Mouse (Mus musculus) retina, embryonic 14.5 days (tissue): ENCODE measurements at regions not wholly inside any gene's neighbourhood (a gene's known extent, or its start where the extent isn't known, plus 50 kb on each side); places are given as distances from the start of the nearest gene placed in this dataset.

Source experiments
- DNase-seq: peaks from one replicate; pipeline ENCODE4 v3.0.0-alpha.2; 2015; ENCODE audit warnings: low spot score

GRCm38 (mm10) chrX:42332906-42333305 is 156.6 kb upstream of the Tex13c2 start:
- no peak for DNase-seq

GRCm38 (mm10) chrX:42333631-42334030 is 155.9 kb upstream of the Tex13c2 start:
- DNase-seq, result no peak

GRCm38 (mm10) chrX:42334794-42335193 is 154.7 kb upstream of the Tex13c2 start:
- DNase-seq, result no peak

GRCm38 (mm10) chrX:42336772-42337171 is 152.7 kb upstream of the Tex13c2 start:
- no peak for DNase-seq

- no peak for DNase-seq
Observed at GRCm38 (mm10) chrX:42342362-42342761, 147.1 kb upstream of the Tex13c2 start.

GRCm38 (mm10) chrX:42342951-42343879 is 146.3 kb upstream of the Tex13c2 start:
- peak; percentile 18 for DNase-seq

GRCm38 (mm10) chrX:42352610-42353254 is 136.8 kb upstream of the Tex13c2 start:
- no peak for DNase-seq

- DNase-seq, result peak; percentile 16
Observed at GRCm38 (mm10) chrX:42359381-42360172, 129.9 kb upstream of the Tex13c2 start.

GRCm38 (mm10) chrX:42360173-42360931 is 129.1 kb upstream of the Tex13c2 start:
- peak; percentile 18 for DNase-seq

GRCm38 (mm10) chrX:42360973-42361372 is 128.5 kb upstream of the Tex13c2 start:
- peak; percentile 15 for DNase-seq

GRCm38 (mm10) chrX:42361400-42362028 is 128.0 kb upstream of the Tex13c2 start:
- DNase-seq, result peak; percentile 59

- no peak for DNase-seq
Observed at GRCm38 (mm10) chrX:42364137-42364536, 125.4 kb upstream of the Tex13c2 start.

- DNase-seq, result no peak
Observed at GRCm38 (mm10) chrX:42373794-42374398, 115.6 kb upstream of the Tex13c2 start.

GRCm38 (mm10) chrX:42393836-42394556 is 95.5 kb upstream of the Tex13c2 start:
- no peak for DNase-seq

- DNase-seq, result no peak
Observed at GRCm38 (mm10) chrX:42396441-42396840, 93.0 kb upstream of the Tex13c2 start.

GRCm38 (mm10) chrX:42398836-42399235 is 90.7 kb upstream of the Tex13c2 start:
- no peak for DNase-seq

GRCm38 (mm10) chrX:42399343-42399742 is 90.1 kb upstream of the Tex13c2 start:
- DNase-seq, result no peak

- no peak for DNase-seq
Observed at GRCm38 (mm10) chrX:42401091-42401490, 88.4 kb upstream of the Tex13c2 start.

GRCm38 (mm10) chrX:42401564-42402334 is 87.7 kb upstream of the Tex13c2 start:
- DNase-seq, result no peak

- DNase-seq, result no peak
Observed at GRCm38 (mm10) chrX:42402335-42402605, 87.2 kb upstream of the Tex13c2 start.
